Mouse (Mus musculus) embryonic facial prominence, embryonic 11.5 days (tissue): ENCODE measurements at regions not wholly inside any gene's neighbourhood (a gene's known extent, or its start where the extent isn't known, plus 50 kb on each side); places are given as distances from the start of the nearest gene placed in this dataset.

Experiments
- ATAC-seq: fragments of 200-750 bp; cut with Nextera tagmentation; replicated peaks from 2 replicates; pipeline ENCODE4 v1.8.0; 2017; ENCODE audit warnings: low read depth; ENCODE audit not compliant: insufficient number of reproducible peaks, low FRiP score, low TSS enrichment
- DNase-seq: peaks from one replicate; pipeline ENCODE4 v3.0.0-alpha.2; 2015; ENCODE audit warnings: low spot score
- H3K27ac ChIP-seq: fragments of 300-500 bp; sonication (generic); replicated peaks from 2 replicates; pipeline ENCODE4 v1.5.1; 2014; ENCODE audit warnings: mild to moderate bottlenecking, low read depth, low read length, control low read depth
- H3K27me3 ChIP-seq: fragments of 300-500 bp; sonication (generic); 2 replicates; pipeline ENCODE4 v1.6.1; 2014; ENCODE audit warnings: mild to moderate bottlenecking, low read length, moderate library complexity, mixed read lengths; ENCODE audit not compliant: control insufficient read depth, insufficient read depth
- H3K36me3 ChIP-seq: fragments of 300-500 bp; sonication (generic); replicated peaks from 2 replicates; pipeline ENCODE4 v1.6.1; 2014; ENCODE audit warnings: low read depth, mild to moderate bottlenecking, low read length, moderate library complexity, mixed read lengths; ENCODE audit not compliant: control insufficient read depth, insufficient read depth
- H3K4me1 ChIP-seq: fragments of 300-500 bp; sonication (generic); 2 replicates; pipeline ENCODE4 v1.6.1; 2014; ENCODE audit warnings: low read length, mixed read lengths; ENCODE audit not compliant: control insufficient read depth, insufficient read depth
- H3K4me2 ChIP-seq: fragments of 300-500 bp; sonication (generic); 2 replicates; pipeline ENCODE4 v1.6.1; 2014; ENCODE audit warnings: low read depth, mild to moderate bottlenecking, control low read depth, low read length, moderate library complexity
- H3K4me3 ChIP-seq: fragments of 300-500 bp; sonication (generic); 2 replicates; pipeline ENCODE4 v1.5.1; 2014; ENCODE audit warnings: low read depth, low read length, control low read depth
- H3K9ac ChIP-seq: fragments of 300-500 bp; sonication (generic); replicated peaks from 2 replicates; pipeline ENCODE4 v1.6.1; 2014; ENCODE audit warnings: mild to moderate bottlenecking, control low read depth, low read length
- H3K9me3 ChIP-seq: fragments of 300-500 bp; sonication (generic); replicated peaks from 2 replicates; pipeline ENCODE4 v1.6.1; 2016; ENCODE audit warnings: mild to moderate bottlenecking, low read length, inconsistent platforms, mixed read lengths; ENCODE audit not compliant: control insufficient read depth
- WGBS: fragments of 180-500 bp; shearing (Covaris S2); extraction: QIAGEN DNeasy Blood & Tissue Kit; methylation state at CpG from one replicate; pipeline ENCODE4 v1.1.7; 2014; 5-methylcytosine and 5-hydroxymethylcytosine counted together

DNA sequence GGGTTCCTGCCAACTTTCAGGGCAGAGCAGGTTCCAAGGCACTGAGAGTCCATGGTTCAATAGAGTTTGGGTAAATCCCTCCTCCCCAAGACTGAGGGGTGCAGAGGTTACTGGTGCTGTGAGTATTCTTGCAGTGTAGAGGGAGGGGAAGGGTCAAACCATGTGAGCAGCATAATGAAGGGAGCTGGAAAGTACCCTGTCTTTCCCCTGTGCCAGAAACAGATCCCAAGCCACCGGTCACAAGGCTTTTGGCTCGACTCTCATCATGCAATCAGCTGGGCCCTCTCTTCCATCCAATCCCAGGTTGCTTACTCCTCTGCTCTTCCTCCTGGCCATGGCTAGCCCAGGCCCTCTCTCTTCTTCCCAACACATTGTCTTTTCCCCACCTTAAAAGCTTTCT lies 182.8 kb upstream of the Rybp start:
- DNase-seq = no peak
- WGBS = 85% methylated on average over 2 of the region's 2 CpGs
- H3K36me3 ChIP-seq = no peaks in the 10 kb centered on the region
- H3K27me3 ChIP-seq = no peaks in the 10 kb centered on the region
- no peak overlapping the region for H3K9ac ChIP-seq
- no peaks in the 10 kb centered on the region for H3K9me3 ChIP-seq
- no peak overlapping the region for H3K4me3 ChIP-seq
- H3K27ac ChIP-seq = no peak overlapping the region
- H3K4me1 ChIP-seq = no peaks in the 10 kb centered on the region
- no peak overlapping the region for H3K4me2 ChIP-seq
- ATAC-seq = no peak

DNA sequence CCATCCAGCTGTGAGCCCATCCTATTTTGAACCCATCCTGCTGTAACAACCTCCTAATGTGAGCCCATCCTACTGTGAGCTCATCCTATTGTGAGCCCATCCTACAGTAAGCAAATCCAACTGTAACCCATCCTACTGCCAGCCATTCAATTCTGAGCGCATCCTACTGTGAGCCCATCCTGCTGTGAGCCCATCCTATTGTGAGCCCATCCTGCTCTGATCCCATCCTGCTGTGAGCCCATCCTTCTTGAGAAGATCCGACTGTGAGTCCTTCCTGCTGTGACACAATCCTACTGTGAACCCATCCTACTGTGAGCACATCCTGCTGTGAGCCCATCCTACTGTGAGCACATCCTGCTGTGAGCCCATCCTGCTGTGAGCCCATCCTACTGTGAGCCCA lies 175.5 kb upstream of the Rybp start:
- H3K4me1 ChIP-seq = no peaks in the 10 kb centered on the region
- no peak overlapping the region for H3K9ac ChIP-seq
- no peaks in the 10 kb centered on the region for H3K36me3 ChIP-seq
- H3K27me3 ChIP-seq = no peaks in the 10 kb centered on the region
- DNase-seq (no peak), ATAC-seq (no peak)
- no peak overlapping the region for H3K4me3 ChIP-seq
- WGBS = 84% methylated on average over 2 of the region's 2 CpGs
- no peaks in the 10 kb centered on the region for H3K9me3 ChIP-seq
- no peak overlapping the region for H3K27ac ChIP-seq
- H3K4me2 ChIP-seq = no peak overlapping the region

DNA sequence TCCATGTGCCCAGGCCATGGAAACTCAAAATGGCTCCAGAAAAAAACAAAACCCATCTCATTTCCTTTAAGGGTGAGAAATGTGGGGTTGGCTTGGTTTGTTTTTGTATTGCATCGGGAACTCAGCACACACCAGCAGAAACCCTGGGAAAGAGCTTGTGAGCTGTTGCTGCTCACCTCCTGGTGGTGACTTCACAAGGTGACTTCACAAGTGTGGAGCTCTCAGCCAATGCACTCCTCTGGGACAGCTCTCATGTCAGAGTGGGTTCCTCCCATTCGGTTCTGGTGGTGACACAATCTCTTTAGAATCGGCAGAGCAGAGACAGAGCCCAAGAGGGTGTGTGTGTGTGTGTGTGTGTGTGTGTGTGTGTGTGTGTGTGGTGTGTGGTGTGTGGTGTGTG lies 166.1 kb upstream of the Rybp start:
- WGBS = 88% methylated on average over 3 of the region's 3 CpGs
- Histone ChIP-seq H3K4me3 (no peak overlapping the region), H3K27me3 (no peaks in the 10 kb centered on the region), H3K27ac (no peak overlapping the region), H3K4me2 (no peak overlapping the region), H3K9ac (no peak overlapping the region), H3K4me1 (no peaks in the 10 kb centered on the region), H3K9me3 (no peaks in the 10 kb centered on the region; the same call in 1 of the 2 replicates), H3K36me3 (no peaks in the 10 kb centered on the region)
- DNase-seq = no peak
- no peak for ATAC-seq

GRCm38 (mm10) chr6:100452097-100453002 lies 165.1 kb upstream of the Rybp start:
- DNase-seq = peak; percentile 48
- H3K4me1 ChIP-seq = no peaks in the 10 kb centered on the region
- no peak overlapping the region for H3K4me3 ChIP-seq
- no peaks in the 10 kb centered on the region; the same call in 1 of the 2 replicates for H3K9me3 ChIP-seq
- no peak for ATAC-seq
- no peak overlapping the region for H3K9ac ChIP-seq
- no peaks in the 10 kb centered on the region for H3K36me3 ChIP-seq
- no peaks in the 10 kb centered on the region for H3K27me3 ChIP-seq
- no peak overlapping the region for H3K4me2 ChIP-seq
- 50% methylated on average over 8 of the region's 9 CpGs for WGBS
- no peak overlapping the region for H3K27ac ChIP-seq

GRCm38 (mm10) chr6:100450108-100450507 lies 162.8 kb upstream of the Rybp start:
- no peaks in the 10 kb centered on the region for H3K36me3 ChIP-seq
- H3K4me3 ChIP-seq = no peak overlapping the region
- no peaks in the 10 kb centered on the region; the same call in 1 of the 2 replicates for H3K9me3 ChIP-seq
- no peaks in the 10 kb centered on the region for H3K4me1 ChIP-seq
- ATAC-seq (no peak), DNase-seq (no peak)
- no peaks in the 10 kb centered on the region for H3K27me3 ChIP-seq
- 90% methylated on average over 6 of the region's 6 CpGs for WGBS
- H3K27ac ChIP-seq = no peak overlapping the region
- no peak overlapping the region for H3K4me2 ChIP-seq
- H3K9ac ChIP-seq = no peak overlapping the region

DNA sequence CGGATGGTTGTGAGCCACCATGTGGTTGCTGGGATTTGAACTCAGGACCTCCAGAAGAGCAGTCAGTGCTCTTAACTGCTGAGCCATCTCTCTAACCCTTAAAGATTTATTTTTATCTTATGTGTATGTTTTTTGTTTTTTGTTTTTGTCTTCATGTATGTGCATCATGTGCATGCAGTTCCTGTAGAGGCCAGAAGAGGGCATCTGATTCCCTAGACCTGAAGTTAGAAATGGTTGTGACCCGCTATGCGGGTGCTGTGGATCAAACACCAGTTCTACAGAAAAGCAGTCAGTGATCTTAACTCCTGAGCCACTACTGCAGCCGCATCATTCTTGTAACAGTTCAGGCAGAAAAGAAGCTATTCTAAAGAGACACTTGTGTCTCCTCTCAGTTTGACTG lies 161.8 kb upstream of the Rybp start:
- no peak overlapping the region for H3K27ac ChIP-seq
- 91% methylated on average over 4 of the region's 4 CpGs for WGBS
- no peaks in the 10 kb centered on the region for H3K36me3 ChIP-seq
- no peak overlapping the region for H3K9ac ChIP-seq
- H3K9me3 ChIP-seq = no peaks in the 10 kb centered on the region; the same call in 1 of the 2 replicates
- ATAC-seq (no peak), DNase-seq (no peak)
- H3K4me1 ChIP-seq = no peaks in the 10 kb centered on the region
- no peak overlapping the region for H3K4me3 ChIP-seq
- no peaks in the 10 kb centered on the region for H3K27me3 ChIP-seq
- H3K4me2 ChIP-seq = no peak overlapping the region

DNA sequence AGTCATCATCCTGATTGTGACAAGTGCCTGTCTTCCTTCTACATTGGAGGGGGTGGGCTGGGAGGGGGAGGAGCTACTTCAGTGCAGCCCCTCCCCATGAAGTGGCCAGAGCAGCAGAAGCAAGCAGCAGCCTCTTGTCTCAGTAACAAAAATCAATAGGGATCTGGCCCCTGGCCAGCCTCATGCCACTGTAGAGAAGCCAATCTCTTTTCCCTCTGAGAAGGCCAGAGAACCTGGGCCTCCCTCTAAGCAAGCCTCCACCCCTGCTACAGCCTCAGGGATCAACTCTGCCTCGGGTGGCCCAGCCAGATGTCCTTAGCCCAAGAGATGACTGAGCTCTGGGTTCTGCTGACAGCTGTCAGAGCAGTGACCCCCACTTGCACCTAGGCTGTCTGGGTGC lies 159.9 kb upstream of the Rybp start:
- H3K36me3 ChIP-seq = no peaks in the 10 kb centered on the region
- H3K9ac ChIP-seq = no peak overlapping the region
- no peaks in the 10 kb centered on the region for H3K27me3 ChIP-seq
- no peak overlapping the region for H3K4me3 ChIP-seq
- no peak overlapping the region for H3K27ac ChIP-seq
- no peaks in the 10 kb centered on the region; the same call in 1 of the 2 replicates for H3K9me3 ChIP-seq
- 21% methylated on average over 1 of the region's 1 CpGs for WGBS
- 0 out of 2 replicates have a peak, but pooled peaks have one; percentile 63 for ATAC-seq
- no peak overlapping the region for H3K4me2 ChIP-seq
- no peaks in the 10 kb centered on the region for H3K4me1 ChIP-seq
- DNase-seq = no peak

DNA sequence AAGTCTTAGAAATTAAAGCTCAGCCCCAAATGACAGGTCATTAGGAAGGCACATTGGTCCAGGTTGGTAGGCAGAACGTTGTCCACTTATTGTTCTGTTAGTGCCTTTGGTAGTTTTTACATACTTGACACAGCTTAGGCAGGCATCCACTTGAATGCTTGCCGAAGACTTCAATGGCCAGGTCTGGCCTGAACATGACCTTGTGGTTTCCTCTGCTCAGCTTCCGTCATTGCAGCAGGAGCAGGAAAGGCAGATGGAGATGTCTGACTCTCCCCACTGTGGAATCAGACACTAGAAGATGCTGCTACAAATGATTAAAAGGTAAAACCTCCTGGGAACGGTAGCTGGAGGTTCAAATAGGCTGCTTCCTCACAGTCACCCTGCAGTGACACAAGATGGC lies 159.5 kb upstream of the Rybp start:
- ATAC-seq (no peak), DNase-seq (no peak)
- Histone ChIP-seq H3K4me2 (no peak overlapping the region), H3K9ac (no peak overlapping the region), H3K27me3 (no peaks in the 10 kb centered on the region), H3K36me3 (no peaks in the 10 kb centered on the region), H3K4me1 (no peaks in the 10 kb centered on the region), H3K4me3 (no peak overlapping the region), H3K27ac (no peak overlapping the region), H3K9me3 (no peaks in the 10 kb centered on the region; the same call in 1 of the 2 replicates)
- 71% methylated on average over 4 of the region's 4 CpGs for WGBS
